In genomic region chr7:90016930-90017588, GRCm38 (mm10) we compare ENCODE assay signal across 11 mouse cellular contexts. TPM values are rescaled to one million over a fixed set of nuclear protein-coding genes. Genes with fewer than 3 reads are reported as not detected.
DNase-seq lines count a peak whose midpoint lies in the region; ATAC-seq and TF ChIP-seq lines count a peak whose summit lies in the region.
"Had no signal": no experiment of that assay in that cellular context is flagged by ENCODE, and none has a peak within 500 bp of the region (broad histone marks: within the 10 kb centered on the region; RNA-seq: fewer than 3 reads in every experiment).

No protein-coding gene starts in this region.

- H3K27ac ChIP-seq in kidney, adult 2 months (ENCODE audit: insufficient read depth, low read depth, low read length), result peak overlapping the region; percentile 50; the same call in 1 of the 2 replicates
- H3K27ac ChIP-seq in midbrain, embryonic 12.5 days (replicated peaks), result no peak overlapping the region
- H3K27ac ChIP-seq in midbrain, embryonic 15.5 days, result no peak overlapping the region
- peak overlapping the region; percentile 58; the same call in 1 of the 2 replicates for H3K27ac ChIP-seq in embryonic fibroblast, embryonic 13.5 days (ENCODE audit: insufficient read depth, low read length)
- no peak overlapping the region for H3K27ac ChIP-seq in intestine, postnatal 0 days (ENCODE audit: low read depth, low read length)

- no peak for TF ChIP-seq POLR2A in kidney, adult 2 months (IDR thresholded peaks at IDR 0.05; ENCODE audit: low read depth, low read length)
- TF ChIP-seq POLR2A in embryonic fibroblast, embryonic 13.5 days (IDR thresholded peaks at IDR 0.05; ENCODE audit: low read depth, low read length), result no peak

- H3K9ac ChIP-seq in midbrain, embryonic 12.5 days (replicated peaks), result no peak overlapping the region
- no peak overlapping the region for H3K9ac ChIP-seq in midbrain, embryonic 15.5 days
- H3K9ac ChIP-seq in intestine, postnatal 0 days (ENCODE audit: low read depth, low read length), result no peak overlapping the region

- WGBS in kidney, adult 2 months, result 21% methylated on average over 5 of the region's 5 CpGs
- 25% methylated on average over 5 of the region's 5 CpGs for WGBS in midbrain, embryonic 12.5 days
- WGBS in midbrain, embryonic 15.5 days, result 31% methylated on average over 5 of the region's 5 CpGs
- WGBS in intestine, postnatal 0 days, result 37% methylated on average over 5 of the region's 5 CpGs

- H3K27me3 ChIP-seq in kidney, adult 2 months (replicated peaks; ENCODE audit: control insufficient read depth, insufficient read depth, low read length), result no peaks in the 10 kb centered on the region
- H3K27me3 ChIP-seq in midbrain, embryonic 12.5 days, result no peaks in the 10 kb centered on the region
- H3K27me3 ChIP-seq in midbrain, embryonic 15.5 days (replicated peaks), result no peaks in the 10 kb centered on the region
- no peaks in the 10 kb centered on the region for H3K27me3 ChIP-seq in intestine, postnatal 0 days (replicated peaks; ENCODE audit: control insufficient read depth, insufficient read depth, low read length)

- no peaks in the 10 kb centered on the region for H3K9me3 ChIP-seq in midbrain, embryonic 12.5 days
- H3K9me3 ChIP-seq in midbrain, embryonic 15.5 days, result no peaks in the 10 kb centered on the region
- no peaks in the 10 kb centered on the region for H3K9me3 ChIP-seq in intestine, postnatal 0 days (ENCODE audit: control insufficient read depth)
- H3K9me3 ChIP-seq: G1E had no signal

- TF ChIP-seq CTCF in kidney, adult 2 months (conservative IDR thresholded peaks at IDR 0.05; ENCODE audit: insufficient read depth, insufficient read length, low read depth, low read length), result no peak
- no peak for TF ChIP-seq CTCF in embryonic fibroblast, embryonic 13.5 days (IDR thresholded peaks at IDR 0.05; ENCODE audit: borderline replicate concordance, insufficient read depth, low read length)
- no peak for TF ChIP-seq CTCF in intestine, postnatal 0 days (IDR thresholded peaks at IDR 0.05; ENCODE audit: low read depth)

- peaks cover 5% of the 10 kb centered on the region; the same call in 1 of the 2 replicates for H3K4me1 ChIP-seq in kidney, adult 2 months (ENCODE audit: control insufficient read depth, insufficient read depth, low read length)
- peaks cover 7% of the 10 kb centered on the region for H3K4me1 ChIP-seq in midbrain, embryonic 12.5 days
- no peaks in the 10 kb centered on the region for H3K4me1 ChIP-seq in midbrain, embryonic 15.5 days
- H3K4me1 ChIP-seq in embryonic fibroblast, embryonic 13.5 days (ENCODE audit: control insufficient read depth, insufficient read depth, low read length), result no peaks in the 10 kb centered on the region; the same call in 1 of the 2 replicates
- no peaks in the 10 kb centered on the region for H3K4me1 ChIP-seq in intestine, postnatal 0 days (replicated peaks; ENCODE audit: control insufficient read depth, insufficient read depth, low read length)

- peak; percentile 12; the same call in 1 of the 2 replicates for ATAC-seq in midbrain, embryonic 12.5 days (ENCODE audit: low FRiP score, low read depth)
- no peak for ATAC-seq in midbrain, embryonic 15.5 days (replicated peaks)
- ATAC-seq in intestine, postnatal 0 days, result no peak

- no peak for DNase-seq in kidney, adult 2 months
- no peak for DNase-seq in kidney, adult 11 months
- DNase-seq in cerebellum, adult 9-10 months, result no peak
- no peak for DNase-seq in testis, postnatal 14 days (ENCODE audit: low spot score)
- DNase-seq: adrenal gland, postnatal 25 days; right cerebral cortex, postnatal 4 days had no signal

- no peaks in the 10 kb centered on the region for H3K36me3 ChIP-seq in kidney, adult 2 months (ENCODE audit: control insufficient read depth, insufficient read depth, low read length)
- no peaks in the 10 kb centered on the region for H3K36me3 ChIP-seq in midbrain, embryonic 12.5 days
- H3K36me3 ChIP-seq in midbrain, embryonic 15.5 days (replicated peaks), result no peaks in the 10 kb centered on the region
- no peaks in the 10 kb centered on the region for H3K36me3 ChIP-seq in intestine, postnatal 0 days (ENCODE audit: control insufficient read depth, insufficient read depth)
- H3K36me3 ChIP-seq: G1E had no signal

- no peak overlapping the region for H3K4me2 ChIP-seq in midbrain, embryonic 12.5 days (replicated peaks)
- no peak overlapping the region for H3K4me2 ChIP-seq in midbrain, embryonic 15.5 days
- no peak overlapping the region for H3K4me2 ChIP-seq in intestine, postnatal 0 days (replicated peaks; ENCODE audit: low read depth)

- no peak overlapping the region for H3K4me3 ChIP-seq in kidney, adult 2 months (ENCODE audit: insufficient read depth, low read depth, low read length)
- H3K4me3 ChIP-seq in midbrain, embryonic 12.5 days, result no peak overlapping the region
- H3K4me3 ChIP-seq in midbrain, embryonic 15.5 days, result no peak overlapping the region
- no peak overlapping the region for H3K4me3 ChIP-seq in embryonic fibroblast, embryonic 13.5 days (ENCODE audit: insufficient read depth, low read length)
- no peak overlapping the region for H3K4me3 ChIP-seq in intestine, postnatal 0 days (ENCODE audit: low read depth, low read length)

RNA-seq across cellular contexts. Expression of gene Eed, which starts 36.3 kb away (rescaled TPM):
- polyA plus RNA-seq in kidney, adult 2 months (2012; rRNA removed), result 11.2 and 14.8 TPM in 2 replicates
- 73.7 and 79.5 TPM in 2 replicates for polyA plus RNA-seq in midbrain, embryonic 12.5 days (2016; fragmentation: Nextera tagmentation; extraction: Ambion mirVana)
- polyA plus RNA-seq in midbrain, embryonic 15.5 days (2015; fragmentation: Nextera tagmentation; extraction: Ambion mirVana), result 33.0 and 33.3 TPM in 2 replicates
- 106 and 119 TPM in 2 replicates for polyA plus RNA-seq in embryonic fibroblast, embryonic 13.5 days (2011; ENCODE audit: insufficient read length, low read depth, missing spikeins)
- 33.7 and 35.1 TPM in 2 replicates for polyA plus RNA-seq in intestine, postnatal 0 days (2015; fragmentation: Nextera tagmentation; extraction: Ambion mirVana)

Comparison
In these comparisons a context has a peak if more than half of its experiments do, and no peak if none do; other contexts are left out.
1. H3K27ac ChIP-seq: peak in kidney, adult 2 months (single experiment) and embryonic fibroblast, embryonic 13.5 days (single experiment); none in midbrain, embryonic 12.5 days (single experiment), midbrain, embryonic 15.5 days (single experiment) and intestine, postnatal 0 days (single experiment).